Mouse (Mus musculus) CD4-positive, CD25-positive, alpha-beta regulatory T cell, adult 4 months (primary cell): ENCODE results near the gene Slc38a9. TPM values are rescaled to one million over a fixed set of nuclear protein-coding genes. Genes with fewer than 3 reads are reported as not detected.
A peak's percentile ranks its signal among the peaks of the same experiment; 100 is the strongest.
"Not testable (repeated sequence)": the region's sequence is repeated elsewhere in the genome, so short reads cannot be mapped to it uniquely, and the experiment has no call there.

Source experiments
- ATAC-seq: one replicate; pipeline ENCODE4 v1.8.0; 2017
- polyA plus RNA-seq, 2 experiments: library from polyadenylated mRNA; unstranded; fragments of 100-300 nt; shearing (Covaris generic); gene quantifications; one replicate each; pipeline ENCODE4 v1.2.1; 2017

Gene Slc38a9
- polyA plus RNA-seq, 2 experiments from 2014 or later, result 32.2 to 32.9 TPM

DNA sequence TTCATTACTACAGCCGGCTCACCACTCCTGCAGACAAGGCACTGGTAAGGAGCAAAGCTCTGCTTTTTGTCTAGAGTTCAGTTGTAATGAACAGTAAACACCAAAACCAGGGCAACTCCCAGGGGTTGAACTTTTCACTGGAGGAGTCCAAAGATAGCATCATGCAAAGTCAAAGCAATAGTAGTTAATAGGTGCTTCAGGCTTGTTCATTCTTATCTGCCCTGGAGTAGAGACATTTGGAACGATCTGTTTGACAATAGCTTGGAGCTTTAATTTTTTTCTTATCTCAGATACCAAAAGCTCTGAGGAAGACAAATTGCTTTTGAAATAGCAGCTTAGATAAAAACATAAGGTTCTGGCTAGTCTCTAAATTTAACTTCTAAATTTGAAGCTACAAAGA is 25.6 kb downstream of the Slc38a9 start:
- no peak for ATAC-seq

- ATAC-seq, result no peak
Observed at GRCm38 (mm10) chr13:112692870-112693553, 32.5 kb downstream of the Slc38a9 start.

- ATAC-seq, result peak; percentile 14
Observed at GRCm38 (mm10) chr13:112695526-112696240, 35.1 kb downstream of the Slc38a9 start.

- no peak for ATAC-seq
Observed at GRCm38 (mm10) chr13:112701256-112701655, 40.7 kb downstream of the Slc38a9 start.

DNA sequence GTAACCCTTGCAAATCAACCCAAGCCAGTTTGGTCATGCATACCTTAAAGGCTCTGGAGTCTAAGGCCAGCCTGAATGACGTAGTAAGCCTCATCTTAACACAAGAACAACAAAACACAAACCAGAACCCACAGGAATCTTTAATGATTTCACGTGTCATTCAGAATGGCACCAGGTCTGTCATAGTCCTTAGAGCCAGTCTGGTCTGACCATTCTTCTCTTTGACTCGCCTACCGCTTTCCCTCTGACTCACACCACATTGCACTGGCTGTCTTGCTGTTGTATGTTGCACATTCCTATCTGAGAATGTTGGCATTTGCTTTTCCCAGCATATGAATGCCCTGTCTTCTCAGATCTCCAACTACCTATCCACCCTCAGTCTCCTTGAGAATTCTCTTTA is 45.8 kb downstream of the Slc38a9 start:
- no peak for ATAC-seq

- ATAC-seq, result no peak
Observed at GRCm38 (mm10) chr13:112720078-112720736, 59.7 kb downstream of the Slc38a9 start.

- no peak for ATAC-seq
Observed at GRCm38 (mm10) chr13:112721946-112722729, 61.6 kb downstream of the Slc38a9 start.

GRCm38 (mm10) chr13:112724260-112724659 is 63.7 kb downstream of the Slc38a9 start:
- not testable (repeated sequence) for ATAC-seq

DNA sequence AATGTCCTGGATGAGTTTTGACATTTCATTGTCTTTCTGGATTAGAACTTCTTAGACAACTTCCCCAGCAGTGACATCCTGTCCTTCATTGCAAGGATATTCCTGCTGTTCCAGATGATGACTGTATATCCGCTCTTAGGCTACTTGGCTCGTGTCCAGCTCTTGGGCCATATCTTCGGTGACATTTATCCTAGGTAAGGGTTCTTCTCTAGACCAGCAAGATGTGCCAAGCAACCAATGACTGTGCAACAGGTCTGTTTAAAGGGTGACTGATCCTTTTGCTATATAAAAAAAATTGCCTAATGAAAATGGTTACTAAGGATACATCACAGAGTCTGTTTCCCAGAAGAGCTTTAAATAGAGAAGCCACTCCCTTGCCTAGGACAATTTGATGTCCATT is 65.5 kb downstream of the Slc38a9 start:
- ATAC-seq, result no peak

DNA sequence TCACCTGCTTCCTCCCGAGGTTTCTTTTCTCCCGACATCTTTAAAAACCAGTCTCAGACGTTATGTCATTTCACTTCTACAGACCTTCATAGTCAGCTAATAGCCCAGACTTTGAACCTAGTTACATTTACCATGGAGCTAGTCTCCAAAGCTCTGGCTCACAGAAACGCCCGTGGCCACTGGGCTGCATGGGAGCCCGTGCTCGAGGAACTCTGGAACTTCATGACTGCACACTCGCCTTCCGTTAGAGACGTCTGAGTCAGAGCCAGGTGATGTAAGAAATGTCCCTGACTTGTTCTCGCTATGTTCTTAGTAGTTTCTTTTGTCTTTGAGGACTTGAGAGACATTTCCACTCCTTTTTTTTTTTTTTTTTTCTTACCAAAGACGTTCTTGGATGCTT is 72.8 kb downstream of the Slc38a9 start:
- no peak for ATAC-seq

DNA sequence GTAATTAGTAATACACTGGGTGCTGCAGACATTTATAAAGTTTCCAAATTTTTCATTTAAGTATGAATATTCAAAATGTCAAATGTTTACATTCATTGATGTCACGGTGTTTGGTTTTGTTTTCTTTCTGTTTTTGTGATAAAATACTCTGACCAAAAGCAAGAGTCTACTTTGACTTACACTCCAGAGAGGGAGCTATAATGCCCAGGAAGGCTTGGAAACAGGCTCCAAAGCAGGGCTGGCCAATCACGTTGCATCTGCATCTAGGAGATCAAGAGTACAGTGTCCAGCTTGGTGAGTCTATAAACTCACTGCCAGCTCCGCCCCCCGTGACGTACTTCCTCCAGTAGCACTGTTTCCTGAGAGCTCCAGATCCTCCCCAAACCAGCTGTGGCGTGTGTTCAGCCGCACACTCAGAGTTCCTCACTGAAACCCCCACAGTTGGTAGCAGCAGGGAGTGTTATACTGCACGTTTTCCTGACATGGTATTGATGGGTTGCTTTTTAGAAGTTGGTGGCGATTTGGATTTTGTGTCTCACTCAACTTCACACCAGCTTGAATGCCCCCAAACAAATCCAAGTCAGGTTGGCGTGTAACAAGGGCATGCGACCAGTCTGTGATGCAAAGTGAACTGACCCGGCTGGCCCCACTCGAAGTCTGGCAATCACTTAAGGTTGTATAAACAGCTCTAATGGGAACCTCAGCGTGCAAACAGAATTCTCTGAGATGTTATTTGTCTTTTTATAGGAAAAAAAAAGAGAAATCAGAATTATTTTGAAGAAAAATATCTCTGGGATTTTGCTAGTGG is 74.6 kb downstream of the Slc38a9 start:
- ATAC-seq, result no peak

- no peak for ATAC-seq
Observed at GRCm38 (mm10) chr13:112736407-112736806, 75.9 kb downstream of the Slc38a9 start.

DNA sequence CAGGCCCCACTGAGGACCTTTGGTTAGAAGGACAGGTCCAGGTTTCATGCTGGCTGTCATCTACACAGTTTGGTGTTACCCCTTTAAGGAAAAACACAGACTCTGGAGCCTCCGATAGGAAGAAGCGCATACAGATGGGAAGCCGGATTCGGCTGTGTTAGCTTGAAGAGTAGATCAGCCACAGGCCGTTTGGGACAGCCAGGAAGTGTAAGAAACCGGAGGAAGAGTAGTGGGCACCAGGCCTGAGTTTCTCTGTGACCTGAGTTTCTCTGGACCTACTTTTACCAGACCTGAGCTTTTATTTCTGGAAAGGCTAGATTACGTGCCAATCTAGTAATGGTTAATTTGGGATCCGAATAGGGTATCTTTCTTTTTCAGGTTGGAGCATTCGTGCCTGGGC is 76.6 kb downstream of the Slc38a9 start:
- no peak for ATAC-seq

GRCm38 (mm10) chr13:112738005-112738404 is 77.5 kb downstream of the Slc38a9 start:
- no peak for ATAC-seq

- no peak for ATAC-seq
Observed at GRCm38 (mm10) chr13:112740073-112740472, 79.5 kb downstream of the Slc38a9 start.

GRCm38 (mm10) chr13:112742076-112742830 is 81.7 kb downstream of the Slc38a9 start:
- ATAC-seq, result no peak

GRCm38 (mm10) chr13:112743647-112744046 is 83.1 kb downstream of the Slc38a9 start:
- ATAC-seq, result no peak

GRCm38 (mm10) chr13:112744061-112744849 is 83.7 kb downstream of the Slc38a9 start:
- ATAC-seq, result no peak

- ATAC-seq, result no peak
Observed at GRCm38 (mm10) chr13:112745936-112746694, 85.6 kb downstream of the Slc38a9 start.

- no peak for ATAC-seq
Observed at GRCm38 (mm10) chr13:112746695-112747055, 86.1 kb downstream of the Slc38a9 start.
